Mouse (Mus musculus): ENCODE measurements at regions not wholly inside any gene's neighbourhood (a gene's known extent, or its start where the extent isn't known, plus 50 kb on each side); places are given as distances from the start of the nearest gene placed in this dataset.
"Not testable (repeated sequence)": the region's sequence is repeated elsewhere in the genome, so short reads cannot be mapped to it uniquely, and the experiment has no call there.

GRCm38 (mm10) chrX:50675356-50675755 lies 165.5 kb upstream of the Stk26 start:
- peak; percentile 0 to 6 for DNase-seq (ENCODE audit: low spot score in 2 of 2)

GRCm38 (mm10) chrX:50657835-50658565 lies 182.8 kb upstream of the Stk26 start:
- peak; percentile 1 to 30 for DNase-seq (ENCODE audit: low spot score in 2 of 2)

DNA sequence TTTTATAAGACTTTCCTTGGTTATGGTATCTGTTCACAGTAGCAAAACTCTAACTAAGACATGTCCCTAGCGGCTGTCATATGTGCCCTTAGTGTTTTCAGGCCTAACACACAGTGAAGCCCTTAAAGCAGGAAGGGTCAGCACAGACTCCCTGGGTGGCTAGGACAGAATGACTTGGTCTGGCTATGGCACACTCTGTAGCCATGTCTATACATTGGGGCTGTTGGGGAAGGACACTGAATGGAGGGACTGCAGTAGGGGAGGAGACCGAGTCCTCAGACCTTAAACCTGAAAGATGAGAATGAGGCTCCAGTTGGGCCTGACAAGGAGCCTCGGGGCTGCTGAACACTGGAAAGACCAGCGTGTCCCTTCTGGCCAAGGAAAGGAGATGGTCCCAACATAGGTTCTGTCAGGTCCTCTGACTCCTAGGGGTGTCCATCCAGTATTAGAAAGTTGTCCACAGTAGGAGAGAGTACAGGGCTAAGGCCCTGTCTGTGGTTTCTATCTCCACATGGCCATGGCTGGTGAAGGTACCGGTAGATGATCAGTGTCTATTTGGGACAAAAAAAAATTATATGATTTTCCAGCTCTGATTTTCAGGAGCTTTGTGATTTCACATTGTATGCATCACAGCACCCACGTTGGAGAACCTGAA lies 183.5 kb upstream of the Stk26 start:
- no peak for DNase-seq (ENCODE audit: low spot score in 2 of 2)

GRCm38 (mm10) chrX:50655380-50655779 lies 185.5 kb upstream of the Stk26 start:
- not testable (repeated sequence) for DNase-seq (ENCODE audit: low spot score in 2 of 2)

DNA sequence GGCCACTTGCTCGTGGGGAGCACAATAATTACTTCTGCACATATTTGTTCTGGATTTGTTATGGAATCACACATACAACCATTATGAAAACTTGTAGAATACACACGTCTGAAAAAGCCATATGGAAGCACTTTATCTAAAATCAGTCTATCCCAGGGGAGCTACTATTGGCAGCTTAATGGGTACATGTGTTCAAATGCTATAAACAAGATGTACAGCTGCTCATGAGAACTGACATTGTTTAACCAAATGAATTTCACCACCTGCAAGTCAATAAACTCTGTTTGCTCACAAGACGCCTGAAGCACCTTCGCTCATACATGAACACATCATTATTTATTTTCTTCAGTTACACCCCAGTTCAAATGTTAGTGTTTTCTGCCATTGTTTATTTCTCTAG lies 199.5 kb upstream of the Stk26 start:
- no peak for DNase-seq (ENCODE audit: low spot score in 2 of 2)

- no peak for DNase-seq (ENCODE audit: low spot score in 2 of 2)
These were observed 205.2 kb upstream of the Stk26 start for GRCm38 (mm10) chrX:50635634-50636033.

DNA sequence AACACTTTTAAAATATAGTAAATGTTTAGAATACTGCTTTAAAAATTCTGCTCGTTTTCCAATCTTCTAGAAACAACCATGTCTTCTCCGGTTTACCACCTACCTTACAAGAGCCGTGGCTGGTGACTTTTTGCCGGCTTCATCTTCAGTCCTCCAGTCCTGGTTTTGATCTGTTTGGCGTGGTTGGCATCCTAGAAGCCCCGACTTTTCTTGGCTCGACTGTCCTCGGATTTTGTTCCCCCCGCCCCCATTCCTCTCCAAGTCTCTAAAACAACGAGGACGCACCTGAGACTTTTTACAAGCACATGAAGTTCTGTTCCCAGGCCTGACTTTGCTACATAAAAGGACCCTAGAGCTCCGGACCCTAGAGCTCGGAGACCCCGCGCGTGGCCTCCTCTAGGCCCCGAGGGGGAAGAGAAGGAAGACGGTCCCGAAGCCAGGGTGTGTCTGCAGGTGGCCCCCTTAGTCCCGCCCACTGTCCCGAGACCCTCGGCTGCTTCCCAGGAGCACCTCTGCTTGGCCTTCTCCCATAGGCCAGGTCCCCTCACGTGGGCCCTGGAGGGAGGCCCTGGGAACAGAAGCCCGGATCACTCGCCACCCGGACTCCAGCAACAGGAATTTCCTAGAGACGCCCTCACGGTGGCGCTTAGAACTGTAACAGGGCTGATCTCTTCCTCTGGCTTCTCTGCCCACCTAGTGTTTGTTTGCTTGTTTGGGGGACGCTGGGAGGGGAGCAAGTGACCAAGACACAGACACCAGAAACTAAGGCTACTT lies 205.8 kb upstream of the Stk26 start:
- peak; percentile 84 to 86 for DNase-seq (ENCODE audit: low spot score in 2 of 2)

DNA sequence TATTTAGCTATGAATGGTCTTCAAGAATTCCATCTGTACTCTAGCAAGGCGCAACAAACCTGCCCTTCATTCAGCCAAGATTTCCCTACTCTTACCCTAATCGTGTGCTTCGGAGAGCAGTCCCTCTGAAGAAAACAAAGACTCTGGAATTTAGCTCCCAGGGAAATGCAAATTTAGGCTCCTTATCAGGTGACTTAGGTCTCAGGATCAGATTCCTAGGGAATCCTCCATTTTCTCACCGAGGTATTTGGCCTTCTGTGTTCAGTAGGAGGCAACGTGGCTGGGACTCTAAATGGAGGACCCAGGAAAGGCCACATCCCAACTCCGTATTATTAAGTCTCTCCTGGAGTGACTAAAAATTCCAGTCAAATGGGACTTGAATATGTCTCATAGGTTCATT lies 204.2 kb upstream of the Olfr1324 start:
- DNase-seq (ENCODE audit: low spot score in 2 of 2): no peak

GRCm38 (mm10) chrX:50625336-50625735 lies 197.0 kb upstream of the Olfr1324 start:
- DNase-seq (ENCODE audit: low spot score in 2 of 2): no peak

- DNase-seq (ENCODE audit: low spot score in 2 of 2): peak in 1 of 2 experiments; percentile 89
These were observed 194.7 kb upstream of the Olfr1324 start for GRCm38 (mm10) chrX:50622984-50623455.

DNA sequence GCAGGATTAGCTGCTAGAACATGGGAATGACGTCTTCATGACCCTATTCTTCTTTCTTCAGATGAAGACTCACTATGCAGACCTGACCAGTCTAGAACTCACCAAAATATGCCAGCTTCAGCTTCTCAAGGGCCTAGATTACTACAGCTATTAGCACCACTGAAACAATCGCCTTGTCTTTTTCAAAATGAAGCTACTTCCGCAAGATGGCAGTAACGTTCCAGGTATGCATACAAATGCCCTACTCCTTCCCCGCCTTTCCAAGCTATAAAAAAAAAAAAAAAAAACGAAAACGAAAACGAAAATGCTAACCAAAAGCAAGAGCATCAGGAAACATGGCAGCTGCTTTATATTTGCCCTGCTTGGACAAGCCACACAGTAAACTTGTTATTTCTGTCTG lies 192.6 kb upstream of the Olfr1324 start:
- DNase-seq (ENCODE audit: low spot score in 2 of 2): peak in 1 of 2 experiments; percentile 52

- peak in 1 of 2 experiments; percentile 93 for DNase-seq (ENCODE audit: low spot score in 2 of 2)
These were observed 191.6 kb upstream of the Olfr1324 start for GRCm38 (mm10) chrX:50619919-50620318.

GRCm38 (mm10) chrX:50618936-50619335 lies 190.6 kb upstream of the Olfr1324 start:
- no peak for DNase-seq (ENCODE audit: low spot score in 2 of 2)

DNA sequence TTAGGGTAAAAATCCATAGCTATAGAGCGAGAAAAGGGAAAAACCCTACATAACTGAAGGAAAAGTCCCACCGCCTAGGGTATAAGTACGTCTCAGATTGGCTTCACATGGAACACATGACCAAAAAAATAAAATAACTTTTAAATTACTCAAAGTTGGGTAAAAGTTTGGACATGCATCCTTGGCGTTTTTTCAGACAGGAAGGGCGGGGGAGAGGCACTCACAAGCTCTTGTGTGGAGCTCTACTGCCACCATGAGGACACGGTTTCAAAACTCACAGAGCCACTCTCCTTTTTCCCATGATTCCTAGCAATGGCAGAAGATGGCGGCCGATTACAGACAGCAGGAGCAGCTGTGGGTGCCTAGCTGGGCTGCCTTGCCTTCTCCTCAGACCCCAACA lies 188.6 kb upstream of the Olfr1324 start:
- peak in 1 of 2 experiments; percentile 95 for DNase-seq (ENCODE audit: low spot score in 2 of 2)

DNA sequence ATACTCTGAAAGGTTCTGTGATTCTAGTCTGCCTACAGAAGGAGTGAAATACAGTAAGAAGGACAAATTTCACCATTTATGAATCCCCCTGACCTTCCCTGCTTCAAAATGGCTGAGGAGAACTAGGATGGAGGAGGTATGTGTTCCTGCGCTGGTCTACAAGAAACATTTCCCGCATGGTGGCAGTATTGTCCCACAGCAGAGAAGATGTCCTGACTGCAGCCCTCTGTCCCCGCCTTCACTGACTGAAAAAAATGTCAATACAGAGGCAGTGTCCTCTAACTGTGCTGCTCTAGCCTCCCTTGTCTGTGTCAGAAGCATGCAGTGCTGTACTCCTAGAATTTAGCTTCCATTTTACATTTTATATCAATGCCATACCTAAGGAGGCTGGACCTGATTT lies 186.6 kb upstream of the Olfr1324 start:
- DNase-seq (ENCODE audit: low spot score in 2 of 2): peak in 1 of 2 experiments; percentile 93

- peak in 1 of 2 experiments; percentile 87 for DNase-seq (ENCODE audit: low spot score in 2 of 2)
These were observed 186.1 kb upstream of the Olfr1324 start for GRCm38 (mm10) chrX:50614367-50614766.

GRCm38 (mm10) chrX:50611765-50612591 lies 183.7 kb upstream of the Olfr1324 start:
- DNase-seq (ENCODE audit: low spot score in 2 of 2): peak in 1 of 2 experiments; percentile 94

DNA sequence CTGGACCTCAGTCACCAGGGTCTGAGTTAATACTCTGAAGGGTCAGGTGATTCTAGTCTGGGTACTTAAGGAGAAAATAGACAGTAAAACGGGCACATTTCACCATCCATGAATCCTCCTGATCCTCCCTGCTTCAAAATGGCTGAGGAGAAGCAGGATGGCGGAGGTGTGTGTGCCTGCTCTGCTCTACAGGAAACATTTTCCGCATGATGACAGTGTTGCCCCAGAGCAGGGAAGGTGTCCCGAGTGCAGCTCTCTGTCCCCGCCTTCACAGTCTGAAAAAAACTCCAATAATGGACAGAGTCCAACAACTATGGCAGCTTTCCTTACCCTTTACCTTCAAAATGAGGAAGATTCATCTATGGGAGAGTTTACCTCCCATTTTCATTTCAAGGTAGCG lies 179.8 kb upstream of the Olfr1324 start:
- not testable (repeated sequence) for DNase-seq (ENCODE audit: low spot score in 2 of 2)

DNA sequence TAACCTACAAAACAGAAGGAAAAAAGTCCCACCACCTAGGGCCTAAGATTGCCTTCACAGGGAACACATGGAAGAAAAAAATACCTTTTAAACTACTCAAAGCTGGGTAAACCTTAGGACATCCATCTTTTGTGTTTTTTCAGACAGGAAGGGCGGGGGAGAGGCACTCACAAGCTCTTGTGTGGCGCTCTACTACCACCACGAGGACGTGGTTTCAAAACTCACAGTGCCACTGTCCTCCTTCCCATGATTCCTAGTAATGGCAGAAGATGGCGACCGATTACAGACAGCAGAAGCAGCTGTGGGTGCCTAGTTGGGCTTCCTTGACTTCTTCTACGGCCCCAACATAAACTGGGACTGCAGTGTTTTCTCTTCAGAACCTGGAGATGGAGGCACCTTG lies 179.3 kb upstream of the Olfr1324 start:
- DNase-seq (ENCODE audit: low spot score in 2 of 2): peak in 1 of 2 experiments; percentile 86

DNA sequence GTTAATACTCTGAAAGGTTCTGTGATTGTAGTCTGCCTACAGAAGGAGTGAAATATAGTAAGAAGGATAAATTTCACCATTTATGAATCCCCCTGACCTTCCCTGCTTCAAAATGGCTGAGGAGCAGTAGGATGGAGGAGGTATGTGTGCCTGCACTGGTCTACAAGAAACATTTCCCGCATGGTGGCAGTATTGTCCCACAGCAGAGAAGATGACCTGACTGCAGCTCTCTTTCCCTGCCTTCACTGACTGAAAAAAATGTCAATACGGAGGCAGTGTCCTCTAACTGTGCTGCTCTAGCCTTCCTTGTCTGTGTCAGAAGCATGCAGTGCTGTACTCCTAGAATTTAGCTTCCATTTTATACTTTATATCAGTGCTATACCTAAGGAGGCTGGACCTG lies 177.2 kb upstream of the Olfr1324 start:
- peak in 1 of 2 experiments; percentile 91 for DNase-seq (ENCODE audit: low spot score in 2 of 2)

- peak in 1 of 2 experiments; percentile 91 for DNase-seq (ENCODE audit: low spot score in 2 of 2)
These were observed 176.7 kb upstream of the Olfr1324 start for GRCm38 (mm10) chrX:50604995-50605394.
